Mouse (Mus musculus) ES-Bruce4 (cell line): ENCODE data around the gene Lce1f.

Experiments
- CTCF ChIP-seq: IDR thresholded peaks from one replicate; pipeline ENCODE4 v1.8.1; 2011; ENCODE audit warnings: low read depth, low read length
- EP300 ChIP-seq: IDR thresholded peaks from 2 replicates; pipeline ENCODE4 v1.6.1; 2011; ENCODE audit warnings: low read depth, low read length; ENCODE audit not compliant: insufficient read depth

DNA sequence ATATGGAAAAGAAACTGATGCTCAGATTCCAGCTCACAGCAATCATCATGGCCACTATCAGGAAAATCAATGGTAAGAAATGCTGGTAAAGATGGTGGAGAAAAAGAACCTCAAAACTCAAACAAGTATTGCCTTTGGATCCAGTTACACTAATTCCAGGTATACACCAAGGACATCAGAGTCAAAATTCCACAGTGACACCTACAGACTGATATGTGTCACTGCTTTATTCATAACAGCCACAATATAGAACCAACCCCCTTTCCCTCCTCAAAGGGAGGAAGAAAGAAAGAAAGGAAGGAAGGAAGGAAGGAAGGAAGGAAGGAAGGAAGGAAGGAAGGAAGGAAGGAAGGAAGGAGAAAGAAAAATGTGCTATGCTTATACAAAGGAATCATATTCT is 5.0 kb downstream of the Lce1f start:
- TF ChIP-seq CTCF: no peak
- TF ChIP-seq EP300: no peak
